Mouse (Mus musculus) hematopoietic stem cell, adult 5-6 weeks (primary cell): ENCODE measurements around the gene Nrcam. TPM values are rescaled to one million over a fixed set of nuclear protein-coding genes. Genes with fewer than 3 reads are reported as not detected.
"Not testable (repeated sequence)": the region's sequence is repeated elsewhere in the genome, so short reads cannot be mapped to it uniquely, and the experiment has no call there.

Experiments used
- ATAC-seq, 2 experiments: fragments of 125-278 bp in 1 of 2; replicated peaks in 1 of 2; 2 replicates each; pipeline ENCODE4 v1.8.0; 2016 to 2017; ENCODE audit warnings: inconsistent platforms in 2 of 2, mild to moderate bottlenecking in 2 of 2, moderate number of reproducible peaks in 2 of 2, low read depth in 1 of 2, moderate TSS enrichment in 1 of 2; ENCODE audit not compliant: low FRiP score in 2 of 2, poor library complexity in 2 of 2, severe bottlenecking in 2 of 2, insufficient read depth in 1 of 2, low TSS enrichment in 1 of 2
- total RNA-seq: library from RNA; stranded (forward); fragments of 172-1452, 232-1000 nt; gene quantifications from 2 replicates; pipeline ENCODE4 v1.2.3, GENCODE M21; 2017

Nrcam gene
- total RNA-seq, result not detected in 2 replicates

GRCm38 (mm10) chr12:44328381-44329315 lies at the start of gene Nrcam:
Gene Nrcam, plus strand, starts transcription at chr12:44328885.
- ATAC-seq, result peak; percentile 30 to 34

GRCm38 (mm10) chr12:44280147-44280546 lies 48.5 kb upstream of the Nrcam start:
- not testable (repeated sequence) for ATAC-seq

- ATAC-seq, result no peak
These were observed 47.2 kb upstream of the Nrcam start for GRCm38 (mm10) chr12:44281534-44281933.

GRCm38 (mm10) chr12:44283378-44283777 lies 45.3 kb upstream of the Nrcam start:
- peak; percentile 53 to 61; a peak in 3 of 4 replicates for ATAC-seq

GRCm38 (mm10) chr12:44286992-44287391 lies 41.7 kb upstream of the Nrcam start:
- ATAC-seq, result no peak

- peak; percentile 73 to 82; a peak in 3 of 4 replicates for ATAC-seq
These were observed 36.4 kb upstream of the Nrcam start for GRCm38 (mm10) chr12:44292281-44292680.

GRCm38 (mm10) chr12:44300793-44301192 lies 27.9 kb upstream of the Nrcam start:
- ATAC-seq, result no peak

GRCm38 (mm10) chr12:44304012-44304411 lies 24.7 kb upstream of the Nrcam start:
- ATAC-seq, result no peak

GRCm38 (mm10) chr12:44304869-44305268 lies 23.8 kb upstream of the Nrcam start:
- ATAC-seq, result no peak

GRCm38 (mm10) chr12:44308221-44308620 lies 20.5 kb upstream of the Nrcam start:
- no peak for ATAC-seq

- no peak for ATAC-seq
These were observed 13.5 kb upstream of the Nrcam start for GRCm38 (mm10) chr12:44315212-44315611.

- ATAC-seq, result no peak
These were observed 3.6 kb upstream of the Nrcam start for GRCm38 (mm10) chr12:44325091-44325490.

GRCm38 (mm10) chr12:44327452-44327851 lies 1.2 kb upstream of the Nrcam start:
- ATAC-seq, result no peak

GRCm38 (mm10) chr12:44329316-44330215 lies 881 bp downstream of the Nrcam start:
- peak; percentile 30 to 37; a peak in 3 of 4 replicates for ATAC-seq

GRCm38 (mm10) chr12:44330216-44330719 lies 1.6 kb downstream of the Nrcam start:
- 0 out of 4 replicates have a peak, but pooled peaks of 1 of the 2 experiments have one; percentile 9 for ATAC-seq

- ATAC-seq, result no peak
These were observed 8.5 kb downstream of the Nrcam start for GRCm38 (mm10) chr12:44337136-44337640.

- no peak for ATAC-seq
These were observed 9.5 kb downstream of the Nrcam start for GRCm38 (mm10) chr12:44338195-44338622.
